Mouse (Mus musculus) C2C12 (cell line): ENCODE results near the gene Bdnf. TPM values are rescaled to one million over a fixed set of nuclear protein-coding genes. Genes with fewer than 3 reads are reported as not detected.

Source experiments
- H3K27me3 ChIP-seq: one replicate; pipeline ENCODE4 v1.6.1; 2011; ENCODE audit not compliant: control insufficient read depth, insufficient read depth, insufficient read length
- H3K36me3 ChIP-seq: one replicate; pipeline ENCODE4 v1.6.1; 2011; ENCODE audit not compliant: control insufficient read depth, insufficient read depth
- H3K4me3 ChIP-seq: one replicate; pipeline ENCODE4 v1.5.1; 2011; ENCODE audit warnings: mild to moderate bottlenecking, control low read depth; ENCODE audit not compliant: poor library complexity, insufficient read depth, severe bottlenecking
- H3K79me2 ChIP-seq: one replicate; pipeline ENCODE4 v1.6.1; 2011; ENCODE audit not compliant: control insufficient read depth, insufficient read depth
- H3K79me3 ChIP-seq: one replicate; pipeline ENCODE4 v1.6.1; 2011; ENCODE audit warnings: low read depth, control low read depth
- H3ac ChIP-seq: one replicate; pipeline ENCODE3; 2011; ENCODE audit warnings: low read depth; ENCODE audit not compliant: control insufficient read depth, insufficient read length
- CEBPB ChIP-seq: IDR thresholded peaks from one replicate; pipeline ENCODE4 v1.6.1; 2011; ENCODE audit warnings: low read depth, mild to moderate bottlenecking, control low read depth, moderate library complexity
- CTCF ChIP-seq: IDR thresholded peaks from one replicate; pipeline ENCODE4 v1.5.1; 2011; ENCODE audit not compliant: control insufficient read depth, insufficient read depth, insufficient read length
- FOSL1 ChIP-seq: IDR thresholded peaks from one replicate; pipeline ENCODE4 v1.8.0; 2011; ENCODE audit warnings: mild to moderate bottlenecking, low read length; ENCODE audit not compliant: poor library complexity, insufficient read depth, severe bottlenecking
- MAX ChIP-seq: IDR thresholded peaks from one replicate; pipeline ENCODE4 v1.6.1; 2011; ENCODE audit warnings: mild to moderate bottlenecking, control low read depth
- MYOD1 ChIP-seq: IDR thresholded peaks from one replicate; pipeline ENCODE4 v1.6.1; 2011; ENCODE audit warnings: low read depth; ENCODE audit not compliant: control insufficient read depth, insufficient read length
- MYOG ChIP-seq: IDR thresholded peaks from one replicate; pipeline ENCODE4 v1.6.1; 2011; ENCODE audit not compliant: control insufficient read depth, insufficient read length; ENCODE audit errors: extremely low read depth
- USF1 ChIP-seq: IDR thresholded peaks from one replicate; pipeline ENCODE4 v1.6.1; 2011; ENCODE audit warnings: low read depth, mild to moderate bottlenecking, control low read depth, moderate library complexity
- polyA plus RNA-seq: library from polyadenylated mRNA; unstranded; fragments of >200 nt; fragmentation: generic; extraction: Trizol; gene quantifications from one replicate; pipeline ENCODE4 v1.2.1, GENCODE M21; 2012; ENCODE audit warnings: missing spikeins

Gene Bdnf
- polyA plus RNA-seq, 1 experiment, result 4.5 TPM

DNA sequence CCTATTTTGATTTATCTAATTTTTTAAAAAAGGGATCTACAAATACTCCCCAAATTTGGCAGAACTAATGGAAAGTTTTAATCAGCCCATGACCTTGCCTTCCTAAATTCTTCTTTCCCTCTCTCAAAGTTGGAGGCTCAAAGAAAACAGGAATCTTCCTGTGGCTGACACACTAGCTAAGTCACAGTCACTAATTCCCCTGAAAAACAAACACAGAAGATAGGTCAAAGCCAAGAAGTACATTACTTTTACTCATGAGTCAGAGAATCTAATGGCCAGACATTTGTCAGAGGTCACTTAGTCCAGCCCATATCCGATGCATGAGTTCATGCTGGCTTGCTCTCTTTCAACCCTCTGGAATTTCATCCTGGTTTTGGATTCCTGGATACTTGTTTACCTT, 6.6 kb downstream of the Bdnf start:
- TF ChIP-seq MAX, result peak; percentile 26
- TF ChIP-seq USF1, result no peak
- TF ChIP-seq MYOD1, result peak; percentile 31
- TF ChIP-seq FOSL1, result peak; percentile 87
- H3K4me3 ChIP-seq, result no peak overlapping the region
- no peaks in the 10 kb centered on the region for H3K79me2 ChIP-seq
- H3ac ChIP-seq, result no peak overlapping the region
- H3K27me3 ChIP-seq, result no peaks in the 10 kb centered on the region
- no peaks in the 10 kb centered on the region for H3K79me3 ChIP-seq
- H3K36me3 ChIP-seq, result no peaks in the 10 kb centered on the region

DNA sequence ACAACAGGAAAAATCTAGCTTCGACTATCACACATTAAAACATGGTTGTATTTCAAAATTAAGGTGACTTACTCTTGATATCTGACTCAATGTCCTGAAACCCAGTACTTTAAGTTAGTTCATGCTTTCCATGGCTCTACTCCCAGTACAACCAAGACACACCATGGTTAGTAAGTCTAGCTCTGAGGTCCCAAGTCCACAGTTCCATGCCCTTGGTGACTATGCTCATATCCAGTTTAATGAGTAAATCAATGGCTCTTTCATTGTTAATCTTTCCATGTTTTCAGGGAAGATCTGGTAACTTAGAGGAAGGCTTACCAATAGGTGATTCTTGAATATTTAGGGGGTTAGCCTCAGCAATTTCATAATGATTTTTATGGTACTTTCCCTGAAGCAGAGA, 14.2 kb downstream of the Bdnf start:
- Histone ChIP-seq H3K4me3 (no peak overlapping the region), H3K79me2 (peaks cover 2% of the 10 kb centered on the region), H3K36me3 (no peaks in the 10 kb centered on the region), H3K79me3 (peaks cover 1% of the 10 kb centered on the region), H3ac (no peak overlapping the region), H3K27me3 (no peaks in the 10 kb centered on the region)
- TF ChIP-seq FOSL1 (no peak), MYOD1 (no peak), CEBPB (no peak), MYOG (no peak), CTCF (no peak), MAX (no peak), USF1 (no peak)

- H3K79me3 ChIP-seq, result peaks cover 36% of the 10 kb centered on the region
- peaks cover 40% of the 10 kb centered on the region for H3K79me2 ChIP-seq
- peak overlapping the region; percentile 54 for H3ac ChIP-seq
- no peaks in the 10 kb centered on the region for H3K27me3 ChIP-seq
- H3K36me3 ChIP-seq, result no peaks in the 10 kb centered on the region
- H3K4me3 ChIP-seq, result peak overlapping the region; percentile 79
- TF ChIP-seq CTCF (peak; percentile 36), MYOG (no peak)
Measured at GRCm38 (mm10) chr2:109692266-109693177, 18.0 kb downstream of the Bdnf start.

DNA sequence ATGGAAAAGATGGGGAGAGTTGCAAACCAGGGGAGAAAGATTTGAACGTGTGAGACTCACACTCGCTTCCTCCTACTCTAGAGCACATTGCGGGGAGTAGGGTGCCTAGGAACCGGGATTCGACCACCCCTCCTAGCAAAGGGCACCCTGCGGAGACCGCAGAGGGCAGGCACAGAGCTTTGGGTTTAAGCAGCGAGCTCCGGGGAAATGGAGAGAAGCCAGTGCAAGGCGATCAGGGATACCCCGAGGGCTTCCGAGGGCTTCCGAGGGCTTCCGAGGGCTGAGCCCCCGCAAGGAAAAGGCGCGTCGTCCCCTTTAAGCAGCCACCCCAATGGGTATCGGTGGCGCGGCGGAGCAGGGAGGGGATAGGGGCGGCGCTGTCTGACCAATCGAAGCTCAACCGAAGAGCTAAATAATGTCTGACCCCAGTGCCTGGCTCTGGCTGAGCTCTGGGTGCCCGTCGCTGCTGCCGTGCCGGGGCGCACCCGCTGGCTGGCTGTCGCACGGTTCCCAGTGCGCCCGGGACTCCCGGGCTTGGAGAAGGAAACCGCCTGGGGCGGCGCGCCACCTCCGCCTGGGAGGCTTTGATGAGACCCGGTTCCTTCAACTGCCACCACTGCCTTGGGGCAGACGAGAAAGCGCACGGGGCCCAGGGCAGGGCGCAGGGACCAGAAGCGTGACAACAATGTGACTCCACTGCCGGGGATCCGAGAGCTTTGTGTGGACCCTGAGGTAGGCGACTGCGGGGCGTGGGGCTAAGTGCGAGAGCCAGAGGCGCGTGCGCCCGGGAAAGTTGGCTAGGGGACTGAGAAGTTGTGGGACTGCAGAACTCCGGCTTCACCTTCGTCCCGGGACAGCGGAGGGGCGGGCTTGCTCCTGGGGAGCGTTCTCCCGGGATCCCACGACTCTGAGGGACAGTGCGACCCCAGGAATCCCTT, 18.9 kb downstream of the Bdnf start:
- Histone ChIP-seq H3K27me3 (no peaks in the 10 kb centered on the region), H3K79me3 (peaks cover 41% of the 10 kb centered on the region), H3K79me2 (peaks cover 50% of the 10 kb centered on the region), H3K4me3 (peak overlapping the region; percentile 79), H3K36me3 (no peaks in the 10 kb centered on the region), H3ac (peak overlapping the region; percentile 81)
- TF ChIP-seq MAX (no peak), USF1 (no peak), MYOD1 (no peak), MYOG (no peak), CTCF (no peak), FOSL1 (no peak)

- H3K4me3 ChIP-seq, result peak overlapping the region; percentile 79
- H3K79me3 ChIP-seq, result peaks cover 47% of the 10 kb centered on the region
- peaks cover 58% of the 10 kb centered on the region for H3K79me2 ChIP-seq
- TF ChIP-seq USF1 (no peak), MYOD1 (peak; percentile 11)
- no peaks in the 10 kb centered on the region for H3K27me3 ChIP-seq
- H3K36me3 ChIP-seq, result no peaks in the 10 kb centered on the region
- peak overlapping the region; percentile 81 for H3ac ChIP-seq
Measured at GRCm38 (mm10) chr2:109694116-109694837, 19.8 kb downstream of the Bdnf start.

DNA sequence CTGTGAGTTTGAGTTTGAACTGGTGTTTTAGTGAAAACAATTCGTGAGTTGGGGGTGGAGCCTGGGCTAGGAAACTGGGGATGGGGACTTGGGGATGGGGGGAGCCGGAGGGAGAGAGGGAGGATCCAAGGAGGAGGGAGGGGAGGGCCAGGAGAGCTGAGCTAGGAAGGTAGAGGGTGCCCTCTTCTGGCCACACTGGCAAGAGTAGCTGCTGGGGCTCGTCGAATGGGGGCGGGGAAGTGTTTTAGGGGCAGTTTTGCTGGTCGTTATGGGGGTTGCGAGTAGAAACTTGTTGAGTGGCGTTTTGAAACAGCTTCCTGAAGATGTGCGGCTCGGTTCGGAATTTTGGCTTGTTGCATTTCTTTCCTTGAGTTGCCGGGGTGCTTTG, 20.3 kb downstream of the Bdnf start:
- TF ChIP-seq MAX, result peak; percentile 13
- no peak for TF ChIP-seq USF1
- TF ChIP-seq CTCF, result peak; percentile 95
- TF ChIP-seq FOSL1, result no peak
- Histone ChIP-seq H3K36me3 (no peaks in the 10 kb centered on the region), H3K4me3 (peak overlapping the region; percentile 79), H3K79me3 (peaks cover 53% of the 10 kb centered on the region), H3K79me2 (peaks cover 63% of the 10 kb centered on the region), H3ac (peak overlapping the region; percentile 81), H3K27me3 (no peaks in the 10 kb centered on the region)
